Mouse (Mus musculus) cerebellum, adult 11-12 months (tissue): Measurements from ENCODE around the gene Nus1.

Experiments
- DNase-seq: peaks from one replicate; pipeline ENCODE4 v3.0.0; 2022

Nus1 gene

GRCm38 (mm10) chr10:52417998-52418860 lies 882 bp downstream of the Nus1 start:
- DNase-seq, result no peak

- DNase-seq, result no peak
Observed at GRCm38 (mm10) chr10:52418931-52419330, 1.6 kb downstream of the Nus1 start.

- no peak for DNase-seq
Observed at GRCm38 (mm10) chr10:52419402-52419801, 2.1 kb downstream of the Nus1 start.

GRCm38 (mm10) chr10:52420526-52420925 lies 3.2 kb downstream of the Nus1 start:
- no peak for DNase-seq

GRCm38 (mm10) chr10:52421716-52422115 lies 4.4 kb downstream of the Nus1 start:
- no peak for DNase-seq

- no peak for DNase-seq
Observed at GRCm38 (mm10) chr10:52423097-52423496, 5.8 kb downstream of the Nus1 start.

- no peak for DNase-seq
Observed at GRCm38 (mm10) chr10:52426314-52426980, 9.1 kb downstream of the Nus1 start.

GRCm38 (mm10) chr10:52427634-52428415 lies 10.5 kb downstream of the Nus1 start:
- no peak for DNase-seq

GRCm38 (mm10) chr10:52430953-52431352 lies 13.6 kb downstream of the Nus1 start:
- no peak for DNase-seq

GRCm38 (mm10) chr10:52434836-52435235 lies 17.5 kb downstream of the Nus1 start:
- no peak for DNase-seq

GRCm38 (mm10) chr10:52460614-52461013 lies 43.3 kb downstream of the Nus1 start:
- DNase-seq, result no peak

- DNase-seq, result no peak
Observed at GRCm38 (mm10) chr10:52463941-52464739, 46.8 kb downstream of the Nus1 start.

GRCm38 (mm10) chr10:52471520-52471919 lies 54.2 kb downstream of the Nus1 start:
- DNase-seq, result no peak
